Mouse (Mus musculus): ENCODE results near the gene Ugt1a9.

Ugt1a9 gene

DNA sequence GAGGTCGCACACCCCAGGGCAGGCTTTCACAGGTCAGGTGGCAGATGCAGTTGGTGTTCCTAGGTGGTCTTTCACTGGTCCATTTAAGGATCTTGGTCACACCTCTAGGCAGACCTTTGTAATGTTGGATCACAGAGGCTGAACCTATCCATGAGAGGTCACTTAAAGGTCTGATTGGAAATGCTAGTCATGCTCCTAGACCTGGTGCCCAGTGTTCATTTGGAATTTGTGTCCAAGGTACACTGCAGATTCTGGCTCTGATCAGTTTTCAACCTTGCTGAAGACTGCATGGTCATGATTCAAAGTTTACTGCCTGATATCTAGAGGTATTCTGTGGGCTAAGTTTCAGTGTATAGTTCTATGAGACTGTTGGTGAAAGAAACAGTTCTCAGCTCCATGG is 109.1 kb downstream of the Ugt1a9 start:
- DNase-seq (ENCODE audit: low read depth, low spot score), result no peak

DNA sequence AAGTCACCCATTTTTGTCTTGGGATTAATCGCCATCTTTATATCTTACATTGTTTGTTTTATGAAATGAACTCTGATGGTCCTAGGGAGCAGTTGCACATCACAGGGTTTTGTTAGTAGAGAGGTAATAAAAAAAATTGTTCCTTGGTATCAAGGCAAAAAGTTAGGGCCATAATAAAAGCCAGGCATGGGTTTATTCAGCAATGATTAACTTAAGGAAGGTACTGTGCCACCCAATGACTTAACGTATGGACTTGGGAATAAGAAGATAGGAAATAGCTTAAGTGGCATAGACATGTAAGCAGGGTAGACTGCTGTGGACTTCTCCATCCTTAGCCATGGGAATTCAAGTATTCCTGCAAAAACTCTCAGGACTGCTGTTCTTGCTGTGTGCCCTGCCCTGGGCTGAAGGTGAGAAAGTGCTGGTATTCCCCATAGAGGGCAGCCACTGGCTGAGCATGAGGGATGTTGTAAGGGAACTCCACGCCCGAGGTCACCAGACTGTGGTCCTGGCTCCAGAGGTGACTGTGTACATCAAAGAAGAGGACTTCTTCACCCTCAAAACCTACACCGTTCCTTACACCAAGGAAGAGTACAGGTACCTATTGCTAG is 115.8 kb downstream of the Ugt1a9 start:
- no peak for DNase-seq (ENCODE audit: low read depth, low spot score)

DNA sequence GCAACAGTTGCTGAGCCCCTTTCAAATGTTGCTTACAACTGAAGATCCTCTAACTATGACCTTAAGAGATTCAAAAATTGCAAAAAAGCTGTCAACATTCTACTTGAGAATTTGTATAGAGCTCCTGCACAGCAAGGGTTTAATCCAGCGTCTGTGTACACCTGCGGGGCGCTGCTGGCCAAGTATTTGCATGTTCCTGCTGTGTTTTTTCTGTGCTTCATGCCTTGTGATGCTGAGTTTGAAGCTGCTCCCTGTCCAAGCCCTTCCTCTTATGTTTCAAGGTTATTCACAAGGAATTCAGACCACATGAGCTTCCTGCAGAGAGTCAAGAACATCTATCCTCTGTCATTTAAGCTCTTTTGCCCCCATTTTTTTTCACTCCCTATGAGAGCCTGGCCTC is 121.5 kb downstream of the Ugt1a9 start:
- no peak for DNase-seq (ENCODE audit: low read depth, low spot score)

DNA sequence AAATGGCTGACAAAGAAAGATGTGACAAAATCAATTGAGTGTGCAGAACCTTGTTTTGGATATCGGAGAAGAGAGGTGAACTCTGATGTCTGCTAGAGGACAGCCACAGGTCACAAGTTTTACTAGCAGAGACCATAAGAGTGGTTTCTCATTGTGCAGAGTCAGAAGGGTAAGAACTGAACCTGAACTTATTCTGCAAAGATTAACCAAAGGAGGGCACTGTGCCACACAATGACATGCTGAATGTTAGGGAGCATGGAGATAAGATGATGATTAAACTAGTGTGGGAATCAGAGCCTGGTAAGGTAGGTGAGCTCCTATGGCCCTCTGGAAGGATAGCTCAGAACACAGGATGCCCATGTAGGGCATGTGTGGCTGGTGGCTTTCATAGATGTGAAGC is 125.1 kb downstream of the Ugt1a9 start:
- no peak for DNase-seq (ENCODE audit: low read depth, low spot score)

DNA sequence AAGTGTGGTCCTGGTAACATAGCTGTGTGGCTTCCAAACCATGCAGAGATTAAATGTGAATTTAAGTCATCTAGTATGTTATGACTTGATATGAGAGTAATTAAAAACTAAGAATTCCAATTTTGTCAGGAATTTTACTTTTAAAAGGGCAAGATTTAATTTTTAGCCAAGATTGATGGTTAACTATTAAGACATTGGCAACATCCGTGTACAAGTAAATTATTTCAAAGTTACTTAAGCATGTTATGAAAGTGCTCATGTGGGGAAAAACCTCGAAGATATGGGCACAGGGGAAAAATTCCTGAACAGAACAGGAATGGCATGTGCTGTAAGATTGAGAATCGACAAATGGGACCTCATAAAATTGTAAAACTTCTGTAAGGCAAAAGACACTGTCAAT is 126.8 kb downstream of the Ugt1a9 start:
- DNase-seq (ENCODE audit: low read depth, low spot score), result no peak

DNA sequence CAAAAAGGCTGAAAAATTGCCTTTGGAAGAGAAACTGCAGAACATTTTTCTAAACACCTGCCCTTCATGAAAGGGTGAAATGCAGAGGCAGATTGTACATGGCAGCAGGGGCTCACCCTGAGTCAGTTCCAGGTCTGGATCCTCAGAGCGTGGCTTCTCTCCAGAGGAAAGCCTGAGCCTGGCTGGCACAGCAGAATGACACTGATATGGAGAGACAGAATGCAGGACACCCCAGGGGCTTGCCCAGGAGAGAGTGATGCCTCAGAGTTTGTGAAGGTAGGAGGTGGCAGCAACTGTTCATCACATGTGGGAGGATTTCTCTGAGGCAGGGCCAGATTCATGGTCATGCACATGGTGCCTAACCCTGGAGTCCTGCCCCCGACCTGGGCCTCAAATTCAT is 129.4 kb downstream of the Ugt1a9 start:
- DNase-seq (ENCODE audit: low read depth, low spot score), result no peak

DNA sequence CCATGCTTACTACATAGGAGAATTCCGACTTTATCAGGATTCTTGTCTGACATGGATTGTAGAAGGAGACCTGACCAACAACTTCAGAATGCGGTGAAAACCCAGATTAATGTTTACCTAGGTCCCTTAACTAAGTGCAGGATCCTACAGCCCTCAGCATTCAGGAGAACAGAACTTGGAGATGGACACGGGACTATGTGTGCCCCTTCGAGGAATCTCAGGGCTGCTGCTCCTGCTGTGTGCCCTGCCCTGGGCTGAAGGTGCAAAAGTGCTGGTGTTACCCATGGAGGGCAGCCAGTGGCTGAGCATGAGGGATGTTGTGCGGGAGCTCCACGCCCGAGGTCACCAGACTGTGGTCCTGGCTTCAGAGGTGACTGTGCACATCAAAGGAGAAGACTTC is 129.9 kb downstream of the Ugt1a9 start, which contains the start of gene Ugt1a2:
TSS of gene Ugt1a2 (plus strand) at position 146 of the 400 bp plus-strand sequence.
- DNase-seq (ENCODE audit: low read depth, low spot score), result no peak

DNA sequence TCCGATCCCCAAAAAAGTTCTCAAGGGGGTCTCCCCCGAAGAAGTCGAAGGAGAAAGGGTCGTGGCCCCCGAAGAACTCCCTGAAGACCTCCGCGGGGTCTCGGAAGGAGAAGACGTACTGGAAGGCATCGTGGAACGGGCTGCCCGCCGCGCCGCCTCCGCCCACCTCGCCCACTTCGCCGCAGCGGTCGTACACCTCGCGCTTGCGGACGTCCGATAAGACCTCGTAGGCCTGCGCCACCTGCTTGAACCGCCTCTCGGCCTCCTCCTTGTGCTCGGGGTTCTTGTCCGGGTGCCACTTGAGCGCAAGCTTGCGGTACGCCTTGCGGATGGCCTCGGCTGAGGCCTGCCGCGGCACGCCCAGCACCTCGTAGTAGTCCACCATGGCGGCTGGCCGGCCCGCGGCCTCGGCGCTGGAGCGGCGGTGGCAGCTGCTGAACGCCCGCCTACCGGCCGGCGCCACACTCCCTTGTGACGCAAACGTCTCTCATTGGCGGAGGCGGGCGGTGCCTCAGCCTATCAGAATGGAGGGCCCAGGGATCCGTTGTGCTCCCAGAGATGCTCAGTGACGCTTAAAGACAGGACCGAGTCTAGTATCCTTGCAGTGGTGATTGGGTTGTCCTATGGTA is 134.8 kb downstream of the Ugt1a9 start, which contains the start of gene Dnajb3:
TSS of gene Dnajb3 (minus strand) at position 489 of the 629 bp plus-strand sequence.
- DNase-seq (ENCODE audit: low read depth, low spot score), result no peak

DNA sequence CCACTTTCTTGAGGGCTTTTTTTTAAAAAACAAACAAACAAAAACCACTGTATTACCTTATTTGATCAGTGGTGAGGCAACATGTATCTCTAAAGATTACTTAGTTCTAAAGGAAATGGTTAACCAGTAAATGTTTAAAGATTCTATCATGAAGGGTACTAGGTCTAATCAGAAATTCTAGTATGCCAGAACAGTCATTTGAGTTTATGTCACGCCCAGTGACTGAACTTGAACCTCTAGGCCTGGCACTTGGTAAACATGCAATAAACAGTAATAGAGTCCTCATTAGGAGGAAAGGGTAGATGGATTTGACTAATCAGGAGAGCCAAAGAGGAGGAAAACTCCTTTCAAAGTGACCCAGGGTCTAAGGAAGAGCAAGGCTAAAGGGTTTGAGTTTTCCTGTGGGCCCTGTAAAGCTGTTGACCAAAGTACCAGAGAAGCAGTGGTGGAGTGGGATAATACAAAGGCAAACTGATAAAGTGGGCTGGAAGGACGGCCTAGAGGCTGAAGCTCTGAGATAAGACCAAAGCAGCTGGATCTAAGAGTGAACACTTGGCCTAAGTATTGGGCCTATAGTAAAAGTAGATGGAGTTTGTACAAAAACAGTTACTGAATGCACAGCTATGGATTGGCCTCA is 136.4 kb downstream of the Ugt1a9 start:
- no peak for DNase-seq (ENCODE audit: low read depth, low spot score)

DNA sequence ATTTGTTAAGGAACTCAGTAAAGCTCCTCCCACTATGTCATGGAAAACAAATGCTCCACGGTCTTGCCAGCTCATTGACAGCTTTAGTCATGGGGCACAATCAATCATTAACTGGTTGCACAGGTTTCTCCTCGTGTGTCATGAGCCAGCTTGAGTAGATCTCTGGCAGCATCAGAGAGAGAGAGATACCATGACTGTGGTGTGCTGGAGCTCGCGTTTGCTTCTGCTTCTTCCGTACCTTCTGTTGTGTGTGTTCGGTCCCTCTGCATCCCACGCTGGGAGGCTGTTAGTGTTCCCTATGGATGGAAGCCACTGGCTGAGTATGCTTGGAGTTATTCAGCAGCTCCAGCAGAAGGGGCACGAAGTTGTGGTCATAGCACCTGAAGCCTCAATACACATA is 141.2 kb downstream of the Ugt1a9 start, which contains the start of gene Ugt1a1:
TSS of gene Ugt1a1 (plus strand) at position 148 of the 400 bp plus-strand sequence.
- DNase-seq (ENCODE audit: low read depth, low spot score), result peak; percentile 2

DNA sequence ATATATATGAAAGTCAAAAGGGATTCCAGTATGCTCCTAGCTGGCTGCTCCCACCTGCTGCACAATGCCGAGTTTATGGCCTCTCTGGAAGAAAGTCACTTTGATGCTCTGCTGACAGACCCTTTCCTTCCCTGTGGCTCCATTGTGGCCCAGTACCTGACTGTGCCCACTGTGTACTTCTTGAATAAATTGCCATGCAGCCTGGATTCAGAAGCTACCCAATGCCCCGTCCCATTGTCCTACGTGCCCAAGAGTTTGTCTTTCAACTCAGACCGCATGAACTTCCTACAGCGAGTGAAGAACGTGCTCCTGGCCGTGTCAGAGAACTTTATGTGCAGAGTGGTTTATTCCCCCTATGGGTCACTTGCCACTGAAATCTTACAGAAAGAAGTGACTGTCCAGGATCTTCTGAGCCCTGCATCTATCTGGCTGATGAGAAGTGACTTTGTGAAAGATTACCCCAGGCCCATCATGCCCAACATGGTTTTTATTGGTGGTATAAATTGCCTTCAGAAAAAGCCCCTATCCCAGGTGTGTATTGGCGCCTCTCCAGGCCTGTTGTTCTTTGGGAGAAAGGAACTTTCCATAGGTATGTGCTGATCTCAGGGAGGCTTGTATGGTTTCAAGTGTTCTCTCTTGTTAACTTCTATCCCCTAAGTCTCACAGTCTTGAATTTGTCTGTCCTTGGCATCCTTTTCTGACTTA is 141.9 kb downstream of the Ugt1a9 start:
- peak; percentile 5 for DNase-seq (ENCODE audit: low read depth, low spot score)

DNA sequence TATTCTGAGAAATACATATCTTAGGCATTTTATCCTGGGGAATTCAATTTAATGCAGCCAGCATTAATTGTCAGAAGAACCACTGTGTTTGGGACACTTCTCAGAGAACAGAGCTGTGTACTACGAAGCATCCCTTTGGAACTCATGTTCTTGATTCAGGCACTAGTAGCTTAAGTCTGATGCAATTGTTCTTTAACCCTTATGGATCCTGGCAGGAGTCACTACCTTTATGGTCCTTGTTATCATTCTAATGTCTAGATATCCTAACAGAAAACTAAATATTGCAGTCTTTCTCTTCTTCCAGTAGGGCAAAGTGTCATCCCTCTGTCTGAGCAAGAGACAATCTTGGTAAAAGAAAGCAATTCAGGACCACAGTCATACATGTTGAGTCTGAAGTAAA is 142.5 kb downstream of the Ugt1a9 start:
- DNase-seq (ENCODE audit: low read depth, low spot score), result peak; percentile 7

DNA sequence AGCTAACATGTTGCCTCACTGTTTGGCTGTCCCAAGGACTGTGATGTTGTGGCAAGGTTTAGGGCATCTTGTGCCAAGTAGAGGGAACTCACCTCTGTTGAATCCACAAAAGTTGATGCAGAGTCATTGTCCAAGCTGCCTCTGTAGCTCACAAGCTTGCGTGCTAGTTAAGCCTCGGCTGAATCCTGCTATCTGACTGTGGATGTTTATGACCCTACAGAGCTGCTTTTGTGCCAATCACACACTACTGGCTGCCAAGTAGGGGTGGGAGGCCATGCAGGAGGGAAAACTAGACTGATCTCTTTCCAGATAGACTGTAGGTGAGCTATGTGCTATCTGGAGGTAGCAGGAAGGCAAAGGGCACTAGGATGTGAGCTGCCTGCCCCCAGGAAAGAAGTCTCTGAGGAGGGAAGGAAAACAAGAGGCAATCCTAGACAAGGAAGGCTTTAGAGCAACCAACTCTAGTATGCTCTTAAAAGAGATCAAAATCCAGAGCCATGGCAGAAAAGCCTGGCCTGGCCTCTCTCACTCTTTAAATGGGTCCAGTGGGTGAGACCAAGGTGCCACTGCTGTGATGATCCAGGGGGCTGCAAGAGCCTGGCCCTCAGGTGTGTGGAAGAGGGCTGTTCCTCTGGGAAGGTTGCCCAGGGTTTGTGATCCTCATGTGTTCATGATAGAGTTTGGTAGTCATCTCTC is 143.3 kb downstream of the Ugt1a9 start:
- peak; percentile 10 for DNase-seq (ENCODE audit: low read depth, low spot score)

DNA sequence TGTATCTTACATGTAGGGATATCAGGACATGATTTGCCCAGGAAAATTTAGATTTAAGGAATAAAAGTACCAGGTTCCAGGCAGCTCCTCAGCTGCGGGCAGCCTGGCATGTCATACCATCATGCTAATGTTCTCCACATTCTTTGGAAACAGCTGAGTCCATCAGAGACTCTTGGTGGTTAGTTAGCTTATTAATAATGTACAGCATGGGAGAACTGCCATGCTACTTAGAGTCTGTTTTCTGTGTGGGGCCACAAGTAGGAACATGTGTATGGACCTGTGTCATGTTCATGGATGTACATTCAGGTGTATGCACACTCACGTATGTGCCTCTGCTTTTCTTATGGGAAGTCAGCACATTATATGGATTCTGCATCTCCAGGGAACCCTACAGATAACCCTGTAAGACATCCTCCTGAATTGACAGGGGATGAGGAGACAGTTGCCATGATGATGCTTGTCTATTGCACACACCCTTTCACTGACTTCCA is 143.9 kb downstream of the Ugt1a9 start:
- peak; percentile 4 for DNase-seq (ENCODE audit: low read depth, low spot score)

DNA sequence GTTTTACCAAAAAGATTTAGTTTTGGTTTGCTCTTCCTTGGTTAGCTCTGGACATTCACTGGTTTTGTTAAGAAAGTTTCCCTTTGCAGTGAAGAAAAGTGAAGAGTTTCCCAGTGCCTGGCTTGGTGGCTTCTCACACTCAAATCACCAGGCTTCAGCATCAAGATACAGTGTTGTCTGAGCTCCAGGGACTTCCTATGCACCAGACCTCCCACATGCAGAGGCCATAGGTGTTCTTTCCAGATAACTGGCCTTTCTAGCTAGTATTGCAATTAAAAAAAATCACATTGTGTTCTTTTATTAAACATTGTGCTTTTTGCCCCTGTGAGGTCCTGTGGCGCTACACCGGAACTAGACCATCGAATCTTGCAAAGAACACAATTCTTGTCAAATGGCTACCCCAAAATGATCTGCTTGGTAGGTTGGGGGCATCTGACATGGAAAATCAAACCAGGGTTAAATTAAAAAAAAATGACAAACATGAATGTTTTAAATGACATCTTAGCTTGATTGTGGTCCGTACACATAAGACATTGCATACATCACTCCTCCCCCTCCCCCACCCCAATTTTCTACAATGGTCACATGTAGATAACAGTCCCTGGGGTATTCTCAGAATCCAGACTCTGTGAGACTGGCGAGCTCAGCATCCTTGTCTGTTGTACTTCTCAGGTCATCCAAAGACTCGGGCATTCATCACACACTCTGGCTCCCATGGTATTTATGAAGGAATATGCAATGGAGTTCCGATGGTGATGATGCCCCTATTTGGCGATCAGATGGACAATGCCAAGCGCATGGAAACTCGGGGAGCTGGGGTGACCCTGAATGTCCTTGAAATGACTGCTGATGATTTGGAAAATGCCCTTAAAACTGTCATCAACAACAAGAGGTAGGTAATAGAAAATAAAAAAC is 145.1 kb downstream of the Ugt1a9 start:
- peak; percentile 4 for DNase-seq (ENCODE audit: low read depth, low spot score)

DNA sequence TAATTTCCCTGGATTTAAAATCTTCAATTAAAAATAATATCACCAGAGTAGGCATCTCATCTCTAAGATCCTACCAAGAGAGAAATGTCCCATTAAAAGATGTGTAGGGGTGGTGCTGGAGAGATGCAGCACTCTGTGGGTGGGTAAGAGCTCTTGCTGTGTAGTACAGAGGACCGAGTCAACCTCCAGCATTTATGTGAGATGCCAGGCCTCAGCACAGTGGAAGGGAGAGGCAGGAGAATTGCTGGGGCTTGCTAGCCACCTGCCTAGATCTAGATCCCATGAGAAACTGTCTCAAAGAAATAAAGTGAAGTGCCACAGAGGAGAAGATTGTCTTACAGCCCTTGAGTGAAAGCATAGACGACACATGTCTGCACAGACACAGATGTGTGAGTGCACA is 146.0 kb downstream of the Ugt1a9 start:
- DNase-seq (ENCODE audit: low read depth, low spot score), result no peak

DNA sequence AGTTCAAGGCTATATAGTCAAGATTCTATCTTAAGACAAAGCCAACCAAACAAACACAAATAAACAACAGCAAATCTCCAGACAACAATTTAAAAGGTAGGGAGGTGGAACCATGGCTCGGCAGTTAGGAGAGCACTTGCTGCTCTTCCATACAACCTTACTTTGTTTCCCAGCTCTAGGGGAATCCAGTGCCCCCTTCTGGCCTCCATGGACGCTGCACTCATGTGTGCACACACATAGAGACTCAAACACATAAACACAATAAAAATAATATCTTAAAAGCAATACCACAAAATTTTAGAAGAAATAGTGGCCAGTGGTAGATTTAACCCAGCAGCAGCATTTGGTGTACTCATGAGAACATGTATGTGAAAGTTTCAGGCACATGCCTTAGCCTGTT is 146.5 kb downstream of the Ugt1a9 start:
- DNase-seq (ENCODE audit: low read depth, low spot score), result peak; percentile 11

DNA sequence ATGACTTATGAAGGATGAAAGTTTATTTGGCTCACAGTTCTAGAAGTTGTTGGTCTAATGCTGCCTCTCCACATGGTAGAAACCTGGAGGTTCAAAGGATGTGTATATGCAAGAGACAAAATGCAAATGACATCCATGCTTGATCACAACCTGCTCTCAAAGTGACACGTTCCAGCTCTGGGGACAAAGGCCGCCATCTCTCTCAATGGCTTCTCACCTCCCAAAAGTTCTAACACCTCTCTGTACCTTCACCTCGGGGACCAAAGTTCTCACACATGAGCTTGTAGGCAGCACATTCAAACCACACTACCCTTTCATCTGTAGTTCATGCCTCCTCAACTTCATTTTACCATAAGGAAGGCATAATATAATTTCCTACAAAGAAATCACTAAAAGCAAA is 147.0 kb downstream of the Ugt1a9 start:
- DNase-seq (ENCODE audit: low read depth, low spot score), result peak; percentile 3

DNA sequence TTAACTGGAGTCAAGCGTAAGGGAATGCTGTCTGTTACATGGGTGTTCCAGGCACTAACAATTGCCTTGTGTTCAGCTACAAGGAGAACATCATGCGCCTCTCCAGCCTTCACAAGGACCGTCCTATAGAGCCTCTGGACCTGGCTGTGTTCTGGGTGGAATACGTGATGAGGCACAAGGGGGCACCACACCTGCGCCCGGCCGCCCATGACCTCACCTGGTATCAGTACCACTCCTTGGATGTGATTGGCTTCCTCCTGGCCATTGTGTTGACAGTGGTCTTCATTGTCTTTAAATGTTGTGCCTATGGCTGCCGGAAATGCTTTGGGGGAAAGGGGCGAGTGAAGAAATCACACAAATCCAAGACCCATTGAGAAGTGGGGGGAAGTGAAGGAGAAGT is 147.5 kb downstream of the Ugt1a9 start:
- no peak for DNase-seq (ENCODE audit: low read depth, low spot score)

DNA sequence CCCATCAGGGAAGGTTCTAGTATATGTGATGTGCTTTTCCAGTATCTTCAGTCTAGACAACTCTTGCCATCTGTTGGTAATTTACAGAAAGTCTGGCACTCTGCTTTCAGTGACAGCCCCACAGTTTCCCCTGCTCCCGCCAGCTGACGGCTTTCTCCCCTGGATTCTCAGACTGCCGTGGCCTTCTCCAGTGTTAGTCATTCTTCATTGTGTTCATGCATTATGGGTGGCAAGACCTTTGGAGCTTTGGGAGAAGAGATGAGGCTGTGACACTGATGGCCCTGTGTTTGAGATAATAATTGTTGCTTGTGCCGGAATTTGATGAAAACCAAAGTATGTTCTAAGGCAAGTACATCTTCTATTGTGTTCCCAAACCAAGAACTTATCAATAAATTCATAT is 148.0 kb downstream of the Ugt1a9 start:
- no peak for DNase-seq (ENCODE audit: low read depth, low spot score)

Data from 3T3-L1 (cell line).